Mouse (Mus musculus): ENCODE measurements around the gene Arhgap21.
A peak's percentile ranks its signal among the peaks of the same experiment; 100 is the strongest.

Gene Arhgap21

GRCm38 (mm10) chr2:20888751-20889150 lies 79.9 kb downstream of the Arhgap21 start:
- DNase-seq = no peak

- DNase-seq = no peak
Measured at GRCm38 (mm10) chr2:20883288-20883687, 85.4 kb downstream of the Arhgap21 start.

DNA sequence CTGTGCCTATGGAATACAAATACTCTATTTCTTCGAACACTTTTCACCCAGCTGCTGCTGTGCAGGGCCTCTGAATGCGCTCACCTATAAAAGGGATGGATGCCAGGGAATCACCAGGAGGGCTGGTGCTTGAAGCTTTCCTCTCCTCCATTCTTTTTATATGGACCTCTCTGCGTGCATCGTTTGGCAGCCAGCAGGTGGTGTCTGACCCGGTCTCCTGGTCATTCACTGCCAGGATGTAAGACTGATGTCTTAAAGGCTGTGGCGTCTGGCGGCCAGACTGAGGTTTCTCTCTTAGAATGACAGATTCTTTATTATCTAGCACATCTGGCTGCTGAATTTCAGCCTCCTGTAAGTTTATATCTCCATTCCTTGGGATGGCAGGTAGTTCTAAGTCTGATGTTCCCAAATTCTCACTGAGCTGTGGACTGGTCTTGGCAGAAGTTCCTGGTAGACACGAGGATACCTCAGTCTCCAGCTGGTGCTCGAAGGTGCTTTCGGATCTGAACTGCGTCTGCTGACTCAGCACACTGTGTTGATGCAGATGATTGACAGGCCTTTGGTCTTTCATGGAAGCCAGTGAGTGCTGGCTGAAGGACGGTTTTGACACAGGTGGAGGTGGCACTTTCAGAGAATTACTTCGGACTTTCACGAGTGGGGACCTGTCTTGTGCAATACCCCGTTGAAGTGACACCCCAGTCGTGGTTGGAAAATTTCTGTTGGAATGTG lies 88.6 kb downstream of the Arhgap21 start:
- no peak for DNase-seq

GRCm38 (mm10) chr2:20874621-20875020 lies 94.1 kb downstream of the Arhgap21 start:
- no peak for DNase-seq

GRCm38 (mm10) chr2:20869212-20869965 lies 99.3 kb downstream of the Arhgap21 start:
- DNase-seq = no peak

- DNase-seq = no peak
Measured at GRCm38 (mm10) chr2:20868052-20868451, 100.6 kb downstream of the Arhgap21 start.

- no peak for DNase-seq
Measured at GRCm38 (mm10) chr2:20865795-20866194, 102.9 kb downstream of the Arhgap21 start.

DNA sequence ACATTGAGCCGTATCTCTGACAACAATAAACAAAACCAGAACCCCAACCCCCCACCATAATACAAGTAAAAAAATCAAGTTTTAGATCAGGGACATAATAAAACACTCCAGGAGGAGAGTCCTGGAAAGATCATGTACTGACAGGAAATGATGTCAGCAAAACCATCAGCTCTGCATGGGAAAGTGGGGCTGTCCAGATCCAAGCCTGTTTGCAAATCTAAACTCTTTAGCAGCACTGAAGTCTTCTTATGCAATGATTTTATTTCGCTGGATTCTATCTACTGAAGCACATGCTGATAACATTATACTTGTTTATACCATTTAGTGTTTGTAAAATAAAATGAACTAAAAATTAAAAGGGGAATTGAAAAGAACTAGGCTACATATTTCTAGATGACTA lies 104.1 kb downstream of the Arhgap21 start:
- DNase-seq = no peak

- no peak for DNase-seq
Measured at GRCm38 (mm10) chr2:20860756-20861155, 107.9 kb downstream of the Arhgap21 start.

DNA sequence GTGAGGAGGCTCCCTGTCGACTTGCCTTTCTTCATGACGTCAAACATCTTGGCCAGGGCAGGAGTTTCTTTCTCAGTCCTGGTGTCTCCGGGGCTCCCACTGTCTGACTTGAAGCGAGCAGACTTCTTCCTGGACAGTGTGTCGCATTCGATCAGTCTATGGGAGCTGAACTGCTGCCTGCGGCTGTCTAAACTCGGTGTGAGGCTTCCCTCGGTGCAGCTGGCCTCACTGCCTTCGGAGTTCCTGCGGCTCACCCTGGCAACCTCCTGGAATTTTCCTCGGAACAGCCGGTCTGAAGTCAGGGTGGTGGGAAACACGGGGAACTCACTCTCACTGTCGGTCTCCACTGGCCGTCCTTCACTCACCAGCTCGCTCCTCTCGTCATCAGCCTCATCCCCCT lies 119.3 kb downstream of the Arhgap21 start:
- no peak for DNase-seq

- no peak for DNase-seq
Measured at GRCm38 (mm10) chr2:20831608-20832406, 136.9 kb downstream of the Arhgap21 start.

GRCm38 (mm10) chr2:20830882-20831281 lies 137.8 kb downstream of the Arhgap21 start:
- DNase-seq = no peak

- DNase-seq = no peak
Measured at GRCm38 (mm10) chr2:20826258-20826657, 142.4 kb downstream of the Arhgap21 start.

DNA sequence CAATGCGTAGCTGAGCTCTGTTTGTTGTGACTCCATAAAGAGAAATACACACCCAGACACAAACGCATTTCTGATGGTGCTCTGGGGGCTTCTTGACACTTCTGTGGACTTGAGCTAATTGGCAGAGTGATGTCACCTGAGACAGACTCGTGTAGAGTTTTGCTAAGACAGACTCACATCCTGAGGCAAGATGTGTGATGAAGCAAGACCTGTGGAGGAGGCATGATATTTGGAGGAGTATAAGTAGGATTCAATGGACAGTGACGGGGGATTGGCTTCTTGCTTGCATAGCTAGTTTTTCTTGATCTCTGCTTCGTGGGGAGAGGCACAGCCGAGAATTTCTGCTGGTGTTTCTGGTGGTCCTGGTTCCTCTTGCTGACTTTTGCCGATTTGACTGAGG lies 150.5 kb downstream of the Arhgap21 start:
- no peak for DNase-seq

DNA sequence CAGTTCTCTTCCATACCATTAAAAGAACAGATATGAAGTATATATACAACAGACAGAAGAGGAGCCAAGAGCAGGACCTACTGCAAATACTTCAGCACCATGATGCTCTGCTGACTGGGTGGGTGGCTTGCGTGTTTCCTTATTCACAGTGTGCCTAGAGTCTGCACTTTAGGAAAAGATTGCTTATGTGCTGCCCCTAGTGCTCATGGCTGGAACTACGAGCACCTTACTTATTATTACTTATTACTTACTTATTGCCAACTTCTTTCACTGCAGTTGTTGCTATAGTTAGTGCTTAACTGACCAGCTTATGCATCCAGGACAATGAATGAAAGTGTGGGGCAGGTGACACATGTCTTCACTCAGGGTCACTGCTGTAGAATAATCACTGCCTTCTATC lies 154.7 kb downstream of the Arhgap21 start:
- DNase-seq = no peak

DNA sequence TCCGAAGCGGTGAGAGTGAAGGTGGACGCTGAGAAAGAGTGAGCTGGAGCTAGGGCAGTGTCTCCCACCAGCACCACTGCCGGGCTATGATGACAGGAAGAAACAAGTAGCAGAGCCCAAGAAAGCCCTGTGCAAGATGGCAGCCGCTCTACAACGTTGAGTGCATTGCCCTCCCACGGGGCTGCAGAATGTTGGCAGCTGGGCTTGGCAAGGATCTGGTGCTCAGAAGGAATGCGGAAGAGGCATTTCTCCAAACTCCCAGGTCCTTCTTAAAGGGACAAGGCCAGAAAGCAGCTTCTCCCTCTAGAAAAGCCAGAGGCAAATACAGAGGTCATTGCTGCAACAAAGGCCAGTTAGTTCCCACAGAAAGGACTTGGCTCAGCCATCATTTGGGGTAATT lies 157.2 kb downstream of the Arhgap21 start:
- DNase-seq = peak; percentile 50

DNA sequence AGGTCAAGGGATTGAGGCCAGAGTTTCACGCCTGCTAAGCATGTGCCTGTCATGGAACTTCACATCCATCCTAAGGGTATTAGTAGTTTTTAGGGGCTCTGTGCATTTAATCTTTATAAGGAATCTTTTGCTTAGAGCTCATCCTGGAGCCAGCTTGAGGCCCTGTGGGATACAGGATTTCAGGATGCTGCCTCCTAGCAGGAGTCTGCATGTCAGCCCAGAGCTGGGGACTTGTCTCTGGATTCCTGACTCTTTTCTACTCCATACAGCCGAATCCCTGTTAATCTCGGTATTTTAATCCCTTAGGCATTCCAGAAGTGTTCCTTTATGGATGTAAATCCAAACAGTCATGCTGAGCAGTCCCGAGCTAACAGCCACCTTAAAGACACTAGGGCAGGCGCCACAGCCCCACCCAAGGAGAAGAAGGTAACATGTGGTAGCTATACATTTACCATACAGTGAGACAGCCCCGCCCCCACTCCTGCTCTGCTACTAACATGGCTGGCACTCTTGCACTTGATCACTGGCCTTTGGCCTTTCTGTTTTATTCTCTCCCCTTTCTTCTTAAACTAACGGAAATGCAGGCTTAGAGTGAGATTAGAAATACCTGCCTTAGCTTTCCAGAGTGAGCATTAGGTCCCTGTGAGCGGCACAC lies 167.3 kb downstream of the Arhgap21 start:
- no peak for DNase-seq
